Mouse (Mus musculus) olfactory bulb, adult 2 months (tissue): Measurements from ENCODE around the gene Ppp1r14c. TPM values are rescaled to one million over a fixed set of nuclear protein-coding genes. Genes with fewer than 3 reads are reported as not detected.

Experiments
- H3K27ac ChIP-seq: fragments of 200-500 bp; 2 replicates; pipeline ENCODE4 v1.5.1; 2012; ENCODE audit warnings: low read depth, low read length; ENCODE audit not compliant: insufficient read depth
- H3K4me1 ChIP-seq: fragments of 200-500 bp; 2 replicates; pipeline ENCODE4 v1.6.1; 2012; ENCODE audit warnings: low read length; ENCODE audit not compliant: control insufficient read depth, insufficient read depth
- H3K4me3 ChIP-seq: fragments of 200-500 bp; 2 replicates; pipeline ENCODE4 v1.5.1; 2012; ENCODE audit warnings: mild to moderate bottlenecking, low read depth, low read length, moderate library complexity; ENCODE audit not compliant: insufficient read depth
- CTCF ChIP-seq: fragments of 200-500 bp; IDR thresholded peaks from 2 replicates; pipeline ENCODE4 v1.5.1; 2012; ENCODE audit warnings: low read depth, mild to moderate bottlenecking, low read length, moderate library complexity; ENCODE audit not compliant: insufficient read depth
- POLR2A ChIP-seq: fragments of 200-500 bp; IDR thresholded peaks from 2 replicates; pipeline ENCODE4 v1.6.1; 2012; ENCODE audit warnings: mild to moderate bottlenecking, low read depth, low read length, moderate library complexity; ENCODE audit not compliant: insufficient read depth
- WGBS: fragments of 180-500 bp; shearing (Covaris S2); methylation state at CpG from one replicate; pipeline ENCODE4 v1.1.7; 2018; 5-methylcytosine and 5-hydroxymethylcytosine counted together
- polyA plus RNA-seq: library from polyadenylated mRNA; stranded (reverse); fragments of >200 nt; gene quantifications from 2 replicates; pipeline ENCODE4 v1.2.4, GENCODE M21; 2012; ENCODE audit warnings: low replicate concordance; ENCODE audit not compliant: missing spikeins, insufficient read depth, insufficient read length

Gene Ppp1r14c
- polyA plus RNA-seq, 1 experiment = not detected

DNA sequence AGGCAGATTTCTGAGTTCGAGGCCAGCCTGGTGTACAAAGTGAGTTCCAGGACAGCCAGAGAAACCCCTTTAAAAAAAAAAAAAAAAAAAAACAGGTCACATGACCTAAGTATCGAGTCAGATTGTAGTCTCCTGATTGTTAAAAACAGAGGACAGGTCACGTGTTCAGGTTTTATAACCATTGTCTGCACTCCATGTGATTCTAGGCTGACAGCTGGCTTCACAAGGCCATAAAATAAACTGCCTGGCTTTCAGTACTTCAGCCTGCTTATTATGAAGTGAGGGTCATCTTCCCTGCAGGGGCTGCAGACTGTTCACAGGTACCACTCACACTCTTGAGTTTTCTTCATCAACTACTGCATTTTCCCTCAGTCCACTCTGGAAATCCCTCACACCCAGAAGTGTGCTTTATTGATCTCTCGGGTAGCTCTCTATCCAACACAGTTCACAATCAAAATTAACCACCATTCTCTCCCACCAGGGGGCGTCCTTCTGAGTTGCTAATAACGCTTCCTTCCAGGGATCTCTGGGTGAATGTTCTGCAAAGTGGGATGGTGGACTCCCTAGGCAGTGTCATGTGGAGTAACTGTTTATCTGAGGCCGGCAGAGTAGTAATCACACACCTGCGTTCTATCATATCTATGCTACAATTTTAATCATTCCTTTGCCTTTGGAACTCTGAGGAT is 146.9 kb downstream of the Ppp1r14c start:
- Histone ChIP-seq H3K4me1 (peaks cover 4% of the 10 kb centered on the region; the same call in 1 of the 2 replicates), H3K27ac (no peak overlapping the region), H3K4me3 (no peak overlapping the region)
- WGBS = 81% methylated on average over 8 of the region's 8 CpGs
- TF ChIP-seq POLR2A (no peak), CTCF (no peak)

DNA sequence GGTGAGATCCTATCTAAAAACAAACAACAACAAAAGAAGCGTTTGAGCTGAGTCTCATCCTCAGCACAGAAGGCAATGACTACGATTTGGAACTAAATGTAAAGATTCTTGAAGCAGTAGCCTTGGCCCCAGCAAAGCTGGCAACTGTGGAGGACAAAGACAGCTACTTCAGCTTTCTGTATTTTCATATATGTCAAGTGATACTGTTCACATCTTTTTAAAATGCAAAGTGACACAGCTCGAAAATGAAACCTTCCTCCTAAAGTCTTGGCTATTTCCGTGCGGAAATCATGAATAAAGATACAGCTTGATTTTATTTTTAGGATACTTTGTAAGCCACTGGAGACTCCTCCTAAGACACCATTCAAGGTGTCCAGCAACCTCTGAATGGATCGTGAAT is 148.1 kb downstream of the Ppp1r14c start:
- Histone ChIP-seq H3K4me1 (no peaks in the 10 kb centered on the region), H3K4me3 (no peak overlapping the region), H3K27ac (no peak overlapping the region)
- 71% methylated on average over 6 of the region's 6 CpGs for WGBS
- TF ChIP-seq POLR2A (no peak), CTCF (no peak)

Other genes with a start within 250 kb of the Ppp1r14c start
- not detected in 2 replicates for gene H60c, start 98.3 kb upstream of the Ppp1r14c start, polyA plus RNA-seq
- not detected in 2 replicates for gene Iyd, start 174.2 kb downstream of the Ppp1r14c start, polyA plus RNA-seq